Mouse (Mus musculus): ENCODE data around the gene Mia. TPM values are rescaled to one million over a fixed set of nuclear protein-coding genes. Genes with fewer than 3 reads are reported as not detected.

Gene Mia
- polyA plus RNA-seq, 1 experiment from 2014 or later, result 0.45 TPM

DNA sequence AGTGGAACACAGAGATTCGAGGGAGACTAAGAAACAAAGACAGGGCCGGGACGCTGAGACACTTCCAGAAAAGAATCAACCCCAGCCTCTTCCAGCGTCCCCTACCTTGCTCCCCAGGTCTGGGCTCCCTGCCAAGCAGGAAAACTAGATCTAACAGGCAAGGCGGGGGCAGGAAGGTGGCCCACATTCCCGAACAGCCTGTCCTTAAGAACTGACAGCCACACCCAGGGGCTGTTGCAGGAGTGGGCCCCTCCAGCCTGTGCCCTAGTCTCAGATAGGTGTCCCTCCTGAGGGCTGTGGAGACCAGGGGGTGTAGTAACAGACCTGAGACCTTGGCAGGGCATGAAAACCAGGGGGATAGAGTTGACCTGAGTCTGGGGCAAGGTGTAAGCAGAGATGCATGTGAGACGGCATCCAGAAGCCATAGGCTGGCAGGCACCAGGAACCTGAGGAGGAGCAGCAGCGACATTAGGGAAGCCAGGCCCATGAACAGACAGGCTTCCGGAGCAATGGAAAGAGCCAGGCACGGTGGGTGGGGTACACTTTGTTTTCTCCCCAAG lies 27.7 kb downstream of the Mia start, which contains the start of gene Cyp2t4:
TSS of gene Cyp2t4 (plus strand) at position 510 of the 560 bp plus-strand sequence.
- ATAC-seq, result no peak
- H3K4me2 ChIP-seq, result no peak within 1 kb of the TSS
- no peaks in the 10 kb centered on the region for H3K27me3 ChIP-seq (replicated peaks)
- peaks cover 14% of the 10 kb centered on the region for H3K36me3 ChIP-seq
- no peak within 1 kb of the TSS for H3K4me3 ChIP-seq
- H3K9ac ChIP-seq, result no peak within 1 kb of the TSS
- H3K4me1 ChIP-seq, result no peaks in the 10 kb centered on the region
- H3K9me3 ChIP-seq (replicated peaks), result no peaks in the 10 kb centered on the region
- no peak within 1 kb of the TSS for H3K27ac ChIP-seq
- 68% methylated on average over 10 of the region's 10 CpGs for WGBS (ENCODE audit: insufficient replicate concordance)

DNA sequence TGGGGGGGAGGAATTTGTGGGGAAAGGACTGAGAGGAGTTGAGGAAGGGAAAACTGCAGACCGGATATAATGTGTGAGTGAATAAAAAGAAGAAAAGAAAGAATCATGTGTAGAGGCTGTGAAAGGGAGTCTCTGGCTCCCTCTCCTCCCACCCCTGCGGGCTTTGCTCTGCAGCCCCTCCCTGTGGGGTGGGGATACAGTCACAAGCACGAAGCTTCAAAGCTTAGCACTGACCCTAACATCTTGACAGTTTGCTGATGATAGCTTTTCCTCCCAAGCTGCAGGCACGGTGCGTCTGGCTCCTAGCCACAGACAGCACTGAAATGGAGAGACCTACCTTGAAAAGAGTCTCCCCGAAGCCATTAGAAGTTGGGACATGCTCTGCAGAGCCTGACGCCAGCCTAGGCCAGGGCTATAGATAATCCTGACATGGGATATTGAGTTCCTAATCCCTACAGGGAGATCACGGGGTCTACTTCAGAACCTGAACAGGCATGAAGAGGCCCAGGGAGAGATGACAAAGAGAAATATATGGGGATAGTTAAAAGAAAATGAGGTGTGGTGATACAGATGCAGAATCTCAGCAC lies 44.5 kb downstream of the Mia start:
- Histone ChIP-seq H3K4me3 (no peak overlapping the region), H3K36me3 (no peaks in the 10 kb centered on the region), H3K27me3 (replicated peaks) (no peaks in the 10 kb centered on the region), H3K27ac (no peak overlapping the region), H3K4me2 (no peak overlapping the region), H3K9me3 (replicated peaks) (peaks cover 12% of the 10 kb centered on the region), H3K9ac (no peak overlapping the region), H3K4me1 (0 out of 2 replicates have a peak, but pooled peaks cover 4% of the 10 kb centered on the region)
- ATAC-seq, result no peak
- 54% methylated on average over 8 of the region's 8 CpGs for WGBS (ENCODE audit: insufficient replicate concordance)

DNA sequence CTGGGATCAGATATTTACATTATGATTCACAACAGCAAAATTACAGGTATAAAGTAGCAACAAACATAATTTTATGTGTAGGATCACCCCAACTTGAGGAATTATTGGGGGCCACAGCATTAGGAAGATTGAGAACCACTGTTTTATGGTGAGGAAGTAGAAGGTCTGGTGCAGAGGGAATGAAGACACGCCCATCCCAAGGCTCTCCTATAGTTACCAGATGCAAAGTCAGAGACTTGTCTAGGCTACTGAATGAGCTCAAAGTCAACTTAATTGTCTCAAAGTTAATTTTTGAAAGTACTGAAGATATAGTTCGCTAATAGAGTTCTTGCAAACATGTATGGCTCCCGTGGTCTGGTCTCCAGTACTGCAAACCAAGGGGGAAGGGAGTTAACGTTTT lies 47.2 kb downstream of the Mia start:
- ATAC-seq, result no peak
- Histone ChIP-seq H3K4me2 (no peak overlapping the region), H3K36me3 (no peaks in the 10 kb centered on the region), H3K9ac (no peak overlapping the region), H3K27me3 (replicated peaks) (no peaks in the 10 kb centered on the region), H3K4me1 (0 out of 2 replicates have a peak, but pooled peaks cover 4% of the 10 kb centered on the region), H3K9me3 (replicated peaks) (0 out of 2 replicates have a peak, but pooled peaks cover 2% of the 10 kb centered on the region), H3K27ac (no peak overlapping the region), H3K4me3 (no peak overlapping the region)
- 62% methylated on average over 4 of the region's 4 CpGs for whole genome bisulfite sequencing (ENCODE audit: insufficient replicate concordance)

DNA sequence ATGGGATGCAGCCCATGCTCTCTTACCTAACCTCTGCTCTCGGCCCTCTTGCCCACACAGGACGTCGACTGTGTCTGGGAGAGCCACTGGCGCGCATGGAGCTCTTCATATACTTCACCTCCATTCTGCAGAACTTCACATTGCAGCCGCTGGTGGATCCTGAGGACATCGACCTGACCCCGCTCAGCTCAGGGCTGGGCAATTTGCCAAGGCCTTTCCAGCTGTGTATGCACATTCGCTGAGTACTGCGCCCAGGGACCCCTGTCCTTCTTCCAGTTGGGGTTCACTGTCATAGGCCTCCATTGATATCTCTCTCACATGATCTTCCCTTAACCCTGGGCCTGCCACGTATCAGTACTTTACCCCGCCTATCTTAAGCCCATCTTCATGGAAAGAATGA lies 47.8 kb downstream of the Mia start:
- no peaks in the 10 kb centered on the region for H3K36me3 ChIP-seq
- no peak for ATAC-seq
- H3K4me1 ChIP-seq, result 0 out of 2 replicates have a peak, but pooled peaks cover 4% of the 10 kb centered on the region
- H3K27me3 ChIP-seq (replicated peaks), result no peaks in the 10 kb centered on the region
- 56% methylated on average over 12 of the region's 12 CpGs for WGBS (ENCODE audit: insufficient replicate concordance)
- no peak overlapping the region for H3K9ac ChIP-seq
- H3K9me3 ChIP-seq (replicated peaks), result 0 out of 2 replicates have a peak, but pooled peaks cover 2% of the 10 kb centered on the region
- 0 out of 2 replicates have a peak overlapping the region, but pooled peaks have one; percentile 10 for H3K4me2 ChIP-seq
- H3K4me3 ChIP-seq, result no peak overlapping the region
- no peak overlapping the region for H3K27ac ChIP-seq

DNA sequence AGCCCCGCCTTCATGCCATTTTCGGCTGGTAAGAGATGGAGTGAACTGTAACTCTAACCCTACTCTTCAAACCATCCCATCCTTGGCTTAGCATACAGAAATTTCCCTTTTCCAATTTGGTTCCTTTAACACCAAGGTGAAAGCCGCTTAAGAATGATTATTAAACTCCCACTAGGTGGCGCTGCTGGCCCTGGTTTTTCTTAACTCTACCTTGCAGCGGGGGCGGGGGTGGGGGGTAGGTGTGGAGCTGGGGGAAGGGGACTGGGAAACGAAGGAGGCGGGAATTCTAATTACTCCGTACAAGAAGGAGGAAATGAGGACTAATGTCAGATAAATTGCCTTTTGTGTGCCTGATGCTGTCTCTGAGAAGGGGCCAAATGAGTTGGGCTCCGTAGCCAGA lies 48.4 kb downstream of the Mia start:
- H3K4me1 ChIP-seq, result 0 out of 2 replicates have a peak, but pooled peaks cover 4% of the 10 kb centered on the region
- H3K27ac ChIP-seq, result no peak overlapping the region
- no peak overlapping the region for H3K9ac ChIP-seq
- H3K4me3 ChIP-seq, result no peak overlapping the region
- ATAC-seq, result no peak
- WGBS (ENCODE audit: insufficient replicate concordance), result 14% methylated on average over 10 of the region's 10 CpGs
- 0 out of 2 replicates have a peak overlapping the region, but pooled peaks have one; percentile 10 for H3K4me2 ChIP-seq
- H3K36me3 ChIP-seq, result no peaks in the 10 kb centered on the region
- no peaks in the 10 kb centered on the region for H3K27me3 ChIP-seq (replicated peaks)
- 0 out of 2 replicates have a peak, but pooled peaks cover 2% of the 10 kb centered on the region for H3K9me3 ChIP-seq (replicated peaks)

DNA sequence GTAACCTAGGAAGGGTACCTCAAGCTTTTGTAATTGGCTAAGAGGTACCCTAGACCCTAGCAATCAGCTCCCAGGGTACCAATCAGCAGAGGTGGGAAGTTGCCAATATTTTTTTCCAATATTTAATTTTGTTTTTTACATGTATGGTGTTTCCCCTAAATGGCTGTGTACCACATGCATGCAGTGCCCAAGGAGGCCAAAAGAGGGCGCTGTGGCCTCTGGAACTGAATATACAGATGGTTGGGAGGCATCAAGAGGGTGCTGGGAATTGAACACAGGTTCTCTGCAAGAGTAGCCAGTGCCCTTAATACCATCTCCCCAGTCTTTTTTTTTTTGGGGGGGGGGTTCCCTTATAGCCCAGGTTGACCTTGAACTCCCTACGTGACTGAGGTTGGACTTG lies 49.6 kb downstream of the Mia start:
- 0 out of 2 replicates have a peak, but pooled peaks cover 2% of the 10 kb centered on the region for H3K9me3 ChIP-seq (replicated peaks)
- H3K27me3 ChIP-seq (replicated peaks), result no peaks in the 10 kb centered on the region
- 54% methylated on average over 2 of the region's 2 CpGs for WGBS (ENCODE audit: insufficient replicate concordance)
- H3K36me3 ChIP-seq, result no peaks in the 10 kb centered on the region
- H3K4me3 ChIP-seq, result no peak overlapping the region
- 0 out of 2 replicates have a peak, but pooled peaks cover 4% of the 10 kb centered on the region for H3K4me1 ChIP-seq
- no peak overlapping the region for H3K9ac ChIP-seq
- no peak overlapping the region for H3K27ac ChIP-seq
- H3K4me2 ChIP-seq, result no peak overlapping the region
- no peak for ATAC-seq

DNA sequence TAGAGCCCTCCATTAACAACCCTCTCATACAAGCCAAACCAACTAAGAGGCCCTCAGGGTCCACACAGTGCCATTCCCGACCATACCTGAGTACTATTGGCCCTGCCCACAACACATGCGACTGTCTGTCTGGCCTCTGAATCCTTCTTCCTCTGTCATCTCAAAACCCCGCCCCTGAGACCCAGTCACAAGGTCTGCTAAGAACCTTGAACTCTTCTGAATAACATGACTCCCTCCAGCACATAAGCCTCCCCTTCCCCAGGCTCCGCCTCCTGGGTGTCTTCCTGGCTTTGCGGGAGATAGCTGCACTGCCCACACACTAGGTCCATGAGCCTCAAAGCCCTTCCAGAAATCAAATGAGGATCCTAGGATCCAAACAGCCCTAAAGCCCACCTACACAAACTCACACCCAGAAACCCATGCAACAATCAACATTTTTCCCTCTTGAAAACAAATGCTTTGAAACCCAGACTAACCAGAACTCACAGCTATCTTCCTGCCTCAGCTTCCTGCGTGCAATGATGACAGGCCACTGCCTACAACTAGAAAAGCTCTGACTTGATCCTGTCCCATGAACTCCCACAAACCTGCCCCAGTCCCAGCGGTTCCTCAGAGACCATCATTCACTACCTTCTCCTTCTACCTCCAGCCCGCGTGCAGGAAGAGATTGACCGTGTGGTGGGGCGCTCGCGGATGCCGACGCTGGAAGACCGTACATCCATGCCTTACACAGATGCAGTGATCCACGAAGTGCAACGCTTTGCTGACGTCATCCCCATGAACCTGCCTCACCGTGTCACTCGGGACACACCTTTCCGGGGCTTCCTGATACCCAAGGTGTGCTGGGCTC lies 50.2 kb downstream of the Mia start:
- no peak overlapping the region for H3K4me3 ChIP-seq
- 0 out of 2 replicates have a peak, but pooled peaks cover 2% of the 10 kb centered on the region for H3K9me3 ChIP-seq (replicated peaks)
- no peak overlapping the region for H3K27ac ChIP-seq
- ATAC-seq, result no peak
- 0 out of 2 replicates have a peak, but pooled peaks cover 4% of the 10 kb centered on the region for H3K4me1 ChIP-seq
- no peak overlapping the region for H3K9ac ChIP-seq
- no peaks in the 10 kb centered on the region for H3K27me3 ChIP-seq (replicated peaks)
- WGBS (ENCODE audit: insufficient replicate concordance), result 75% methylated on average over 22 of the region's 22 CpGs
- H3K4me2 ChIP-seq, result no peak overlapping the region
- no peaks in the 10 kb centered on the region for H3K36me3 ChIP-seq

DNA sequence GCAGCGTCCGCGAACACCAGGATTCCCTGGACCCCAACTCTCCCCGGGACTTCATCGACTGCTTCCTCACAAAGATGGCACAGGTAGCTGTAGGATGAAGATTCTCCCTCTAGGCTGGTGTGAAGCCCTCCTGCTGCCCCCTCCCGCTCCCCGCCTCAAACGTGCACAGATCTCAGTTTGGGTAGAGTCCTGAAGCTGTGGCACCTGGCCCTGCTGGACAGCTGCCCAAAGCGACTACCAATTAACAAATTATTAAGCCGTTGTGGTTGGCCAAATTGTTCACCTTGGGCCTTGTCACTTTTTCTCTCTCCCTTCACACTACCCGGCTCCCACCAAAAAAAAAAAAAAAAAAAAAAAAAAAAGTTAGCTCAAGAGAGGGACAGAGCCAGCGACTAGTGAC lies 51.1 kb downstream of the Mia start:
- Histone ChIP-seq H3K9ac (no peak overlapping the region), H3K27me3 (replicated peaks) (no peaks in the 10 kb centered on the region), H3K4me1 (0 out of 2 replicates have a peak, but pooled peaks cover 4% of the 10 kb centered on the region), H3K4me3 (no peak overlapping the region), H3K4me2 (no peak overlapping the region), H3K36me3 (no peaks in the 10 kb centered on the region), H3K9me3 (replicated peaks) (0 out of 2 replicates have a peak, but pooled peaks cover 2% of the 10 kb centered on the region), H3K27ac (no peak overlapping the region)
- no peak for ATAC-seq
- WGBS (ENCODE audit: insufficient replicate concordance), result 78% methylated on average over 11 of the region's 12 CpGs

MicroRNAs within 50 kb of the gene (microRNA counts, 519-probe panel; counts per million panel counts)
- microRNA mmu-miR-1191, result 582 counts per million, percentile 70 among the panel's probes with 10 or more counts

Small RNAs within 50 kb of the gene (microRNA-seq; reads per million reads assigned to microRNA genes)
- gene Mir1191 (16.9 reads per million, percentile 29 among the genes with 10 or more reads in this experiment), gene Mir3101 (not detected)

Other genes with a start within 250 kb of the Mia start
- not detected in 2 replicates for gene Cyp2a22, start 241.8 kb downstream of the Mia start, polyA plus RNA-seq (2016; fragmentation: Nextera tagmentation; extraction: Ambion mirVana)
- gene Cyp2a12, start 152.1 kb downstream of the Mia start, polyA plus RNA-seq (2016; fragmentation: Nextera tagmentation; extraction: Ambion mirVana), result 0.32 and 0.42 TPM in 2 replicates
- gene Cyp2f2, start 61.2 kb downstream of the Mia start, polyA plus RNA-seq (2016; fragmentation: Nextera tagmentation; extraction: Ambion mirVana), result not detected in 2 replicates
- gene Cyp2t4, start 27.4 kb downstream of the Mia start, polyA plus RNA-seq (2016; fragmentation: Nextera tagmentation; extraction: Ambion mirVana), result not detected in 2 replicates
- gene Egln2, start 14.4 kb downstream of the Mia start, polyA plus RNA-seq (2016; fragmentation: Nextera tagmentation; extraction: Ambion mirVana), result 39.9 and 41.9 TPM in 2 replicates
- 32.4 TPM in 2 replicates for gene Rab4b, start 2.3 kb downstream of the Mia start, polyA plus RNA-seq (2016; fragmentation: Nextera tagmentation; extraction: Ambion mirVana)
- gene Gm21983, start 71 bp downstream of the Mia start, polyA plus RNA-seq (2016; fragmentation: Nextera tagmentation; extraction: Ambion mirVana), result 0.24 TPM in 1 of 2 replicates, not detected in the other
- gene BC024978, start 14.6 kb upstream of the Mia start, polyA plus RNA-seq (2016; fragmentation: Nextera tagmentation; extraction: Ambion mirVana), result 1.5 TPM in 2 replicates
- gene Snrpa, start 15.1 kb upstream of the Mia start, polyA plus RNA-seq (2016; fragmentation: Nextera tagmentation; extraction: Ambion mirVana), result 150 and 163 TPM in 2 replicates
- 3.5 and 4.1 TPM in 2 replicates for gene Itpkc, start 47.5 kb upstream of the Mia start, polyA plus RNA-seq (2016; fragmentation: Nextera tagmentation; extraction: Ambion mirVana)
- gene Coq8b, start 51.9 kb upstream of the Mia start, polyA plus RNA-seq (2016; fragmentation: Nextera tagmentation; extraction: Ambion mirVana), result 14.2 and 15.7 TPM in 2 replicates
- 3.9 and 4.0 TPM in 2 replicates for gene Numbl, start 77.3 kb upstream of the Mia start, polyA plus RNA-seq (2016; fragmentation: Nextera tagmentation; extraction: Ambion mirVana)
- 5.7 TPM in 2 replicates for gene Ltbp4, start 156.5 kb upstream of the Mia start, polyA plus RNA-seq (2016; fragmentation: Nextera tagmentation; extraction: Ambion mirVana)
- 32.1 and 36.1 TPM in 2 replicates for gene Shkbp1, start 174.9 kb upstream of the Mia start, polyA plus RNA-seq (2016; fragmentation: Nextera tagmentation; extraction: Ambion mirVana)
- gene Gm20479, start 176.3 kb upstream of the Mia start, polyA plus RNA-seq (2016; fragmentation: Nextera tagmentation; extraction: Ambion mirVana), result not detected in 2 replicates